Mouse (Mus musculus) colon, adult 2 months (tissue): Measurements from ENCODE around the gene Gm9958. TPM values are rescaled to one million over a fixed set of nuclear protein-coding genes. Genes with fewer than 3 reads are reported as not detected.

Experiments
- polyA plus RNA-seq: library from polyadenylated mRNA; depleted of rRNA; stranded (reverse); fragments of >200 nt; gene quantifications from 2 replicates; pipeline ENCODE4 v1.2.3, GENCODE M21; 2012; rRNA removed

The Gm9958 gene
- 0.59 and 0.76 TPM in 2 replicates for polyA plus RNA-seq

DNA sequence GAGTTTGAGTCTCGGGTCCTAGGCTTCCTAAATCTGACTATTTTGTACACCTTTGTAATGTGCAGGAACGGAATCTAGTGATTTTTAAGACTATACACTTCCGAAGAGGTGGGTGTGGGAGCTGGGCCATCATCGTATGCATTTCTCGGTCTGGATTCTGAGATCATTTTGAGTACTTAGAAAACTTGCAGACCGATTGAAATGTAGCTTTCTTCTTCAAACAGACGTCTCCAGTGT, at the start of gene Gm9958:
Gm9958 (plus strand) TSS at position 138 of the 237 bp plus-strand sequence.

DNA sequence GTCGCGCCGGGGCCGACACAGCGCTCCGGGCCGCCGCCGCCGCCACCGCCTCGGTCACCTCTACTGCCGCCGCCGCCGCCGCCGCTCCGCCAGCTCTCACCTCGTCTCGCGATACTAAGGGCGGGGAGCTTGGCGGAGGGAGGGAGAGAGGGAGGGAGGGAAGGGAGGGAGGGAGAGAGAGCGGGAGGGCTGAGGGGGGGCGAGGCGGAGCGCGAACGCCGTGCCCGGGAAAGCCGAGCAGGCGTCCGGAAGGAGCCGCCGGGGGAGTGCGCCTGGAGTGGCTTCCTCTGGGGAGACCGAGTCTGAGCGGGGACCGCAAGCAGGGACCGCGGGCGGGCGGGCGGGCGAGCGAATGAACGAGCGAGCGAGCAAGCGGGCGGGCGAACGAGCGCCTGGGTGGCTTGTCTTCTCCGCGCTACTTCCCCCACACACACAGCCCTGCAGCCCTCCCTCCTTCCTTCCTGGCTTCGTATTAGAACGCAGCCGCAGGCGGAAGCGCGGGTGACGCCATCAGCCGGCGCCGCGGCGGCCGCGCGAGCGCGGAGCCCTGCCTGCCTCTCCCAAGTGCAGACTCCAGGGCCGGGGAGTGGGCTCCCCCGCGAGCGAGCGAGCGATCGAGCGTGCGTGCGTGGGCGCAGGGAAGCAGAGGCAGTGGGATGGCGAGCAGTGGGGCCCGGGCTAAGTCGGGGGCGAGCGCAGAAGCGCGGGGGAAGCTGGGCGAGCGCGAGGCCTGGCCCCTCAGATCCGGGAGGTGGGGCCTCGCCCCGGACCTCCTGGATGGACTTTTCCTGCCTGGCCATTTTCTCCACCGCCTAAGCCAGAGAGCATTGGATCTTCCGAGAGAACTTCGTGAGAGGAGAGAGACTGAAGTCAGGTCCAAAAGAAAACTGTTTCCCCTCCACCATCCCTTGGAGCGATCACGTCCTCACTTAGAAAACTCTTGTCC, 610 bp upstream of the Gm9958 start, which contains the start of gene Ankrd17:
Ankrd17 (minus strand) TSS at position 457 of the 946 bp plus-strand sequence.

Other genes with a start within 250 kb of the Gm9958 start
- gene Cox18, start 143.2 kb upstream of the Gm9958 start, polyA plus RNA-seq = 23.1 and 34.4 TPM in 2 replicates
- gene Ankrd17, start 627 bp upstream of the Gm9958 start, polyA plus RNA-seq = 15.2 and 17.3 TPM in 2 replicates
- gene Alb, start 93.7 kb downstream of the Gm9958 start, polyA plus RNA-seq = 1.5 and 2.0 TPM in 2 replicates
- not detected in 2 replicates for gene Afp, start 123.5 kb downstream of the Gm9958 start, polyA plus RNA-seq
- gene Afm, start 151.7 kb downstream of the Gm9958 start, polyA plus RNA-seq = 0.13 and 0.29 TPM in 2 replicates
- gene 5830473C10Rik, start 193.9 kb downstream of the Gm9958 start, polyA plus RNA-seq = 0.05 and 0.07 TPM in 2 replicates